Mouse (Mus musculus): ENCODE measurements around the gene Gtf2f1.
"Not testable (repeated sequence)": the region's sequence is repeated elsewhere in the genome, so short reads cannot be mapped to it uniquely, and the experiment has no call there.

Gene Gtf2f1

GRCm38 (mm10) chr17:57011236-57012141 lies at the start of gene Gtf2f1, which contains the start of gene Gm17949:
Gtf2f1 (minus strand) TSS chr17:57011288.
Gm17949 (plus strand) TSS chr17:57011469.
- DNase-seq (ENCODE audit: low spot score), result peak; percentile 100

GRCm38 (mm10) chr17:57060231-57060801 lies 49.2 kb upstream of the Gtf2f1 start:
- DNase-seq (ENCODE audit: low spot score), result peak; percentile 98

DNA sequence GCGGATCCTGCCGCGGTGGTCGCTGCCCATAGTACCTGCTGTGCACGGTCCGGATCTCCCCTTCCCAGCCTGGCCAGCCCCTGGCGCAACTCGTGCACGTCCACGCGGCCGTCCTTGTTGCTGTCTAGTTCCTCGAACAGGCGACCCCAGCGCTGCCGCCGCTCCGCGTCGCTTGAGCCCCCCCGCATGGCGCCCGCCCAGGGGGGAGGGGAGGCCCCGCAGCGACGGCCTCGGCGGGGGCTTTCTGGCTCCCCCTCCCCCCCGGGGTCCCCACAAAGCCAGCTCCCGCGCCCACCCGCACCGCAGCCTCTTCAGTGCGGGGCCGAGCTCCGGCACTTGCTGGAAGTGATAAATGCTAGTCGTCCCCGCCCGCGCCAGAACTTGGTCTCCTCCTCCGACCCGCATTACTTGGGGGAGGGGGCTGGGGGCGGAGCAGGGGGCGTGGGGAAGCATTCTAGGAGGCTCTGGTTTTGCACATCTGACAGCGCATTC lies 48.4 kb upstream of the Gtf2f1 start, which contains the start of gene Slc25a23:
Slc25a23 (minus strand) TSS at position 378 of the 492 bp plus-strand sequence.
- peak; percentile 88 for DNase-seq (ENCODE audit: low spot score)

DNA sequence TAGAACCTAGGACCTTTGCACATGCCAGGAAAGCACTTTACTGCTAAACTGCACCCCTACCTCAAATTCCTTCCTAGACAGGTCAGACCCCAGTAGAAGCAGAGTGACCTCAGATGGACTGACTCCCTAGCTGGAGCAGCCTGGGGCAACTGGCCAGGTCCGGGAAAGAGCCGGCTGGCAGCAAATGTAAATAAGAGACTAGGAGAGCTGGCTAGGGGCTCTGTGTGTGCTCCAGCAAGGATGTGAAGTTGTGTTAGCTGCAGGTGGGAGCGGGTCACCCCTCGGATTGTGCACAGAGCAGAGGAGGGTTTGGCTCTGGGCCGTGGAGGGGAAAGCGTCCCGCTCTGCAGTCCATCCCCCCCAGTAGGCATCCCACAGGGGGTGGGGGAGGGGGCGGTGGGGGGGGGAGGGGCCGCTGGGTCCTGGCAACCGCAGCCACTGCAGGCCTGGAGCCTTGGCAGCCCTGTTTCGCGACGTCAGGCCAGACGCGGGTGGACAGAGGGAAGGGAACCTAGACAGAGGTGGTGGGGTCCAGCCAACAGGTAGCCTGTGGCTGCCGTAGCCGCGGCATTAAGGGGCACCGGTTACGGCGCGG lies 47.9 kb upstream of the Gtf2f1 start, which contains the start of gene Crb3:
Crb3 (plus strand) TSS at position 215 of the 595 bp plus-strand sequence.
- DNase-seq (ENCODE audit: low spot score), result peak; percentile 56

DNA sequence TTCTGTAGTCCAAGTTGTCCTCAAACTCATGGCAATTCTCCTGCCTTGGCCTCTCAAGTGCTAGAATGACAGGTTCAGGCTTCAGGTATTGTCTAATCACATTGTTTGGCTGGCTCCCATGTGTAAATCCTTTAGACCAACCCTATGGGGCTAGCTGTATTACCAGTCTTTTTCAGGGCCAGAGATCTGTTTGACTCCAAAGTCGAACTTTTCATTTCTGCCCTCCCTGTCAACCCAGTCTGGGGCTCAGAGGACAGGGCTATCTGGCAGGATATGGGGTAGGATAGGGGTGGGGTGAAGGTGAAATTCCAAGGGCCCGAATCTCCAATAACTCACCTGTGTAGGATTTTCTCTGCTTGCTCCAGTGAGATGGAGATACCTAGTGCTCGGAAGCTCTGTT lies 45.2 kb upstream of the Gtf2f1 start:
- no peak for DNase-seq (ENCODE audit: low spot score)

GRCm38 (mm10) chr17:57051679-57052078 lies 40.6 kb upstream of the Gtf2f1 start:
- DNase-seq (ENCODE audit: low spot score), result not testable (repeated sequence)

- DNase-seq (ENCODE audit: low spot score), result no peak
Observed at GRCm38 (mm10) chr17:57048816-57049215, 37.7 kb upstream of the Gtf2f1 start.

DNA sequence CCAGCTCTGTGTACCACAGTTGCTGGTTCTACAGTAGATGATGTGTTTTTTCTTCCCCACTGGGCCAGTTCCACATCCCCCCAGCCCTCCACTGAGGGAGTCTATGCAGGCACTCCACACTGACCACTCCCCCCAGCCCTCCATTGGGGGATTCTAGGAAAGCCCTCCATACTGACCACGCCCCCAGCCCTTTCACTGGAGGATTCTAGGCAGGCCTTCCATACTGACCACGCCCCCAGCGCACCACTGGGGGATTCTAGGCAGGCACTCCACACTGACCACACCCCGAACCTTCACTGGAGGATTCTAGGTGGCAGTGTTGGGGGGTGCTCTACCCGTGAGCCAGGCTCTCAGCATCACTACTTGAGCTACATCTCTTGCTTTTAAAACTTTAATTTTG lies 36.3 kb upstream of the Gtf2f1 start:
- no peak for DNase-seq (ENCODE audit: low spot score)

- no peak for DNase-seq (ENCODE audit: low spot score)
Observed at GRCm38 (mm10) chr17:57041554-57041953, 30.5 kb upstream of the Gtf2f1 start, which contains the start of gene Slc25a41. Slc25a41 (minus strand) TSS chr17:57041654.

DNA sequence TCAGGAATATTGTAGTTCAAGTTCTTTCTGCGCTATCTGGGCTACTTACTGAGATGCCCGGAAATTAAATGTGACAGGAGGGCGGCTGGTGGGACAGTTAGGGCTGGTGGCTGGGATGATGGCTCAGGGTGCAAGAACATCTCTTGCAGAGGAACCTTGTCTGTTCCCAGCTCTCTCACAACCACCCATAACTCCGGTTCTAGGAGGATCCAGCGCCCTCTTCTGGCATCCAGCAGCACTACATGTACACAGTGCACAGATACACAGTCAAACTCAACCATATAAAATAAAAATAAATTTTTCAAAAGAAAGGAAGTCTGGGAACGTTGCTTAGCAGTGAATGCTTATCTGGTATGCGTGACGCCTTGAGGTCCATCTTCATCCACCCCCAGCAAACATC lies 27.9 kb upstream of the Gtf2f1 start:
- DNase-seq (ENCODE audit: low spot score), result no peak

GRCm38 (mm10) chr17:57032854-57033253 lies 21.8 kb upstream of the Gtf2f1 start:
- DNase-seq (ENCODE audit: low spot score), result no peak

DNA sequence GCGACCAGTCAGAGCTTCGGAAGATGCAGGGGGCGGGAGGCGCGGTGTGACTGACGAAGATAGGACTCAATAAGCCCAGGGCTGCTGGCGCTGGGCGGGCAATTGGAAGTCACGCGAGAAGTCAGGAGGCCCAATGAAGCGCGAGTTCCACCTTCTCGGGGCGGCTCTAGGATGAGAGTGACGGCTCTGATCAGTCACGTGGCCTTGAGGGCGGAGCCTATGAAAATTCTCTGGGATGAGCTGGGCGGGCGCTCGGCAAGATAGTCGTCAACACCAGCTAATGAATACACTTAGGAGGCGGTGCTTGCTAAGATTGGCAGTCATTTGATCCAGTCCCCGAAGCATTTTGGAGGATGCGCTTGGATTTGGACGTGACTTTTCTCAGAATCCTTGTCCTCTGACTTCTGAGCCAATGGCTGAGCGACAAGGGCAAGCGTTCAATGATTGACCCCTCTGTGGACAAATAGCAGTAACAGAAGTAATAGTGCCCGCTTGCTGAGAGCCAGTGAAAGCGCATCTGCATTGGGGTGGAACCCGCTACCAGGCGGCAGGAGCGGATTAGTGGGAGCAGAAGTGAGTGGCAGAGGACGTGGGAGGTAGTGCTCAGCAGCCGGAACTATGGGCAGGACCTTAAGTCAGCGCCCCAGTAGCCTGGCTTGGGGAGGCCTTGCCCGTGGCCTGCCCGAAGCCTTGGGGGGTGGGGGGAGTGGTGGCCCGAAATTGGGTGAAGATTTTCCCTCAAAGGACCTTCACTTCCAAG lies 20.8 kb upstream of the Gtf2f1 start:
- peak; percentile 100 for DNase-seq (ENCODE audit: low spot score)

- DNase-seq (ENCODE audit: low spot score), result peak; percentile 52
Observed at GRCm38 (mm10) chr17:57030931-57031660, 20.0 kb upstream of the Gtf2f1 start, which contains the start of gene Khsrp. Khsrp (minus strand) TSS chr17:57031522.

GRCm38 (mm10) chr17:57029691-57030090 lies 18.6 kb upstream of the Gtf2f1 start:
- DNase-seq (ENCODE audit: low spot score), result peak; percentile 56

- DNase-seq (ENCODE audit: low spot score), result no peak
Observed at GRCm38 (mm10) chr17:57027471-57027870, 16.4 kb upstream of the Gtf2f1 start.

DNA sequence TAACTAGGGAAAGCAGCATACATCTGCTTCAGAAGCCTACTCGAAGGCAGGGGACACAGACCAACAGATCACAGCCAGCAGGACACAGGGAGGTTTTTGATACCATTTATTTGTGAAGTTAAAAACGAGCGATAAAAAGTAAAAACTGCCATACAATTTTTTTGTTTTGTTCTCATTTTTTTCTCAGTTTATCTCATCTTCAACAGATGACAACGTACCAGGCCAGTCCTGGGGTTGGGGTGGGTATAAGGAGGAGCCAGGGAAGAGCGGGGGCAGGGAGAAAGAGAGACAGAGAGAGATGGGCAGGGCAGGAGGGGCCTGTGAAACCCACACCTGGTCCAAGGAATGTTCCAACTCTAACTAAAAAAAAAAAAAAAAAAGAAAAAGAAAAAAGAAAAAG lies 9.9 kb upstream of the Gtf2f1 start:
- DNase-seq (ENCODE audit: low spot score), result no peak

GRCm38 (mm10) chr17:57019693-57020092 lies 8.6 kb upstream of the Gtf2f1 start:
- DNase-seq (ENCODE audit: low spot score), result no peak

DNA sequence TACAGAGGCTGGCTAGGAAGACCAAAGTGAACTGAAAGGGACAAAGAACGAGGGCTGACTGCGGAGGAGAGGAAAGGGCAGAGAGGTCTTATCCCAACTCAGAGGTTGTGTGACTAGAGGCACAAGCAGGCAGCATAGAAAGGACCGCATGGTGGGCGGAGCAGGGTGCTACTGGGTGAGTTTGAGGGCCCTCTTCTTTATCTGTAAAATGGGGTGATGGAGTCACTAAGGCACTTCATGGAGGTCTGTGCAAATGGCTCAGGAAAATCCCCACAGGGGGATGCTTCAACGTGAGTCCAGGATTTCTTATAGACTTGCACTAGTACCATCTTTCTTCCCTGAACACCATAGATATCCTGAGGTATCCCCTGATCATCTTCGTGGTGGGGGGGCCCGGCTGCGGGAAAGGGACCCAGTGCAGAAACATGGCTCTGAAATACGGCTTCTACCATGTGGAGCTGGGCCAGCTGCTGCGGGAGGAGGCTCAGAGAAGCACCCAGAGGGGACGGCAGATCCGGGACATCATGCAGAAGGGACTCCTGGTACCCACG lies 1.2 kb upstream of the Gtf2f1 start:
- no peak for DNase-seq (ENCODE audit: low spot score)

DNA sequence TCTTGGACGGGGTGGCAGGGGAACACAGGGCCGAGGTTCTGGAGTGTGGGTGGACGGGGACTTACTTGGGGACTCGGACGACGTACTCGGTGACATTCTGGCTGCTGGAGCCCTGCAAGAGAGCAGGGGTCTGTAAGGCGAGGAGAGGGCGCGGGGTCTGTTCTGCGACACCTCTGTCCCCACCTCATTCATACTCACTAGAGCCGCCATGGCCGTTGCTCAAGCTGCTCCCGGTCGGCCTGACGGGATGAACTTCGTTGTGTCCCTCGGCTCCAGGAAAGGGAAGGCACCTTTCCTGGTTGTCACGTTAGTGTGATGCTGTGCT lies 215 bp downstream of the Gtf2f1 start:
- DNase-seq (ENCODE audit: low spot score), result no peak

DNA sequence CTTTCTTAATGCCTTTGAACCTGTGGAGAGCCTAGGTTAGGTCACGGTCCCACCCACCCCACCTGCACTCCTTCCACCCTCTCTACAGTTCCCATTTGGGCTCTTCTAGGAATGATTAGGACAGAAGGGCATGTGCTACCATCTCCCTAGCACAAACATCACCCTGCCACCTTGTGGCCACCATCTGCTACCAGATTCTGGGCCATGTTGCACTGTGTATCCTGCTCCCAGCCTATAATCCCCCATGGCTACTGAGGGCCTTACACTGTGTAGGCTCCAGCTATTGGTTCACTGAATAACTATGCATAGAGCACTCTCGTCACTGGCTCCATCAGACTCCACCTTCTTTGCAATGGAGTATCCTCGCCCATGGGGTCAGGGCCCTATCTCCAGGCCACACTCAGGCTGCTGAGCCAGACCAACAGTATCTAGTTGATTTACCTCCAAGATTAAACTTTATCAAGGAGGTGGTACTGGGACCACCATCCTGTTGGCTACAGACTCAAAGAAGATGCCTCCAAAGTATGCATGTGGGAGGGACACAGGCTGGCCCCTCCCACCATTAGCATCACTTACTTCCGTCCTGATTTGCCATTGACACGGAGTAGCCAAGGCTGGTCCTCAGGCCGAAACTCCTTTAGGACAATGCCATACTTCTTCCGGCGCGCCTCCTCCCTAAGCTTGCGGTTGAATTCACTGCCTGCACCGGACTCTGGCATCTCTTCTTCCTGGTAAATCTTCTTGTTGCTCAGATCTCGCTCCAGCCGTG lies 3.8 kb downstream of the Gtf2f1 start:
- DNase-seq (ENCODE audit: low spot score), result peak; percentile 73
